Mouse (Mus musculus) bone marrow macrophage, adult 2 months (primary cell): Measurements from ENCODE around the gene Igfbp5.

Experiments used
- CTCF ChIP-seq: IDR thresholded peaks from 2 replicates; pipeline ENCODE4 v1.5.1; 2012; ENCODE audit warnings: low read depth, mild to moderate bottlenecking, low read length, moderate library complexity
- POLR2A ChIP-seq: IDR thresholded peaks from 2 replicates; pipeline ENCODE4 v1.6.1; 2012; ENCODE audit warnings: mild to moderate bottlenecking, low read depth, low read length, borderline replicate concordance

DNA sequence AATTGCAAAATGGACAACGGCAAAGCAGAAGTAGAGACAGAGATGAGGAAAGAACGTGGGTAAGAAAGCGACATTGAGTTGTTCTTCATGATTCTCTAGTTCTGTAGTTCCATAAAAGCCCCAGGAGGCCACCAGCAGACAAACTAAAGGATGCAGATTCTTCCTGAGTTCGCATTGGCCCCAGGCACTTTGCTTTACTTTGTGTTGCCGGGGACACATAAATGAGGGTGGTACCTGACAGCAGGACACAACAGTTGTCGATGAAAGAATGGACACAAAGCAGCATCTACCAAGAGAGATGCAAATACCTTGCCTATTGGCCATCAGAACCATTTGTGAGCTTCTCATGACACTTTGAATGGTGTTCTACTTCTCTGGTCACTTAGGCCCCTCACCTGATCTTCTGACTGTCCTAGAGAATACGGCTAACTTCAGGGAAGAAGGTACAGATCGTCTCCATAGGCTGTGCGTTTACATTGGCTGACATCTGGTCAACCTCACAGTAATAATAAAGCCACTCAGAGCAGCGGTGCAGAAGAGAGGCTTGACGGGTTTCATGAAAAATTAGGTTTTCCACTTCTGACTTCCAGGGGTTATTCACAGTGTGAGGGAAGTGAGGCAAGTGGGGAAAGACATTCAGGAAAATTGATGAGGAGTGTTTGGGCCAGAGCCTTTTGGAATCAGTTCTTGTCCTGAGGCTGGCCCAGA, 10.6 kb upstream of the Igfbp5 start:
- no peak for TF ChIP-seq CTCF
- no peak for TF ChIP-seq POLR2A
